Mouse (Mus musculus) ovary, adult 18-20 months (tissue): Measurements from ENCODE around the gene Clip2.

Source experiments
- DNase-seq: peaks from one replicate; pipeline ENCODE4 v3.0.0; 2022; ENCODE audit warnings: low spot score, mixed read lengths

Clip2 gene

GRCm38 (mm10) chr5:134523728-134524127 is 28.5 kb downstream of the Clip2 start:
- DNase-seq, result no peak

- no peak for DNase-seq
Observed at GRCm38 (mm10) chr5:134522524-134522923, 29.7 kb downstream of the Clip2 start.

GRCm38 (mm10) chr5:134521806-134522205 is 30.4 kb downstream of the Clip2 start:
- no peak for DNase-seq

GRCm38 (mm10) chr5:134521131-134521530 is 31.1 kb downstream of the Clip2 start:
- DNase-seq, result no peak

GRCm38 (mm10) chr5:134520120-134520519 is 32.1 kb downstream of the Clip2 start:
- DNase-seq, result no peak

- no peak for DNase-seq
Observed at GRCm38 (mm10) chr5:134519471-134519870, 32.8 kb downstream of the Clip2 start.

- no peak for DNase-seq
Observed at GRCm38 (mm10) chr5:134512086-134512485, 40.1 kb downstream of the Clip2 start.

GRCm38 (mm10) chr5:134510266-134510665 is 42.0 kb downstream of the Clip2 start:
- DNase-seq, result no peak

GRCm38 (mm10) chr5:134508965-134509364 is 43.3 kb downstream of the Clip2 start:
- no peak for DNase-seq

- no peak for DNase-seq
Observed at GRCm38 (mm10) chr5:134507859-134508399, 44.3 kb downstream of the Clip2 start.

- peak; percentile 34 for DNase-seq
Observed at GRCm38 (mm10) chr5:134507307-134507706, 44.9 kb downstream of the Clip2 start.

GRCm38 (mm10) chr5:134505810-134506292 is 46.4 kb downstream of the Clip2 start:
- DNase-seq, result no peak

GRCm38 (mm10) chr5:134502591-134502990 is 49.6 kb downstream of the Clip2 start:
- DNase-seq, result no peak

- DNase-seq, result no peak
Observed at GRCm38 (mm10) chr5:134501453-134501852, 50.8 kb downstream of the Clip2 start.

GRCm38 (mm10) chr5:134500681-134501080 is 51.6 kb downstream of the Clip2 start:
- DNase-seq, result no peak

- no peak for DNase-seq
Observed at GRCm38 (mm10) chr5:134500062-134500461, 52.2 kb downstream of the Clip2 start.

- DNase-seq, result no peak
Observed at GRCm38 (mm10) chr5:134497026-134497425, 55.2 kb downstream of the Clip2 start.

- no peak for DNase-seq
Observed at GRCm38 (mm10) chr5:134495796-134496195, 56.4 kb downstream of the Clip2 start.

GRCm38 (mm10) chr5:134494142-134494541 is 58.1 kb downstream of the Clip2 start:
- peak; percentile 41 for DNase-seq

- DNase-seq, result no peak
Observed at GRCm38 (mm10) chr5:134492956-134493355, 59.3 kb downstream of the Clip2 start.

GRCm38 (mm10) chr5:134491712-134492417 is 60.4 kb downstream of the Clip2 start:
- DNase-seq, result peak; percentile 55

- DNase-seq, result no peak
Observed at GRCm38 (mm10) chr5:134491206-134491605, 61.0 kb downstream of the Clip2 start.

- DNase-seq, result no peak
Observed at GRCm38 (mm10) chr5:134490465-134490864, 61.8 kb downstream of the Clip2 start.

- DNase-seq, result no peak
Observed at GRCm38 (mm10) chr5:134489583-134489982, 62.7 kb downstream of the Clip2 start.
